Mouse (Mus musculus) kidney, adult 2 months (tissue): ENCODE results near the gene Sfr1.

Source experiments
- CTCF ChIP-seq: fragments of 200-500 bp; conservative IDR thresholded peaks from 2 replicates; pipeline ENCODE4 v1.5.1; 2011; ENCODE audit warnings: low read depth, mild to moderate bottlenecking, control low read depth, low read length, moderate library complexity, mixed read lengths; ENCODE audit not compliant: insufficient read depth, insufficient read length
- POLR2A ChIP-seq: fragments of 200-500 bp; IDR thresholded peaks from one replicate; pipeline ENCODE4 v1.6.1; 2011; ENCODE audit warnings: low read depth, low read length, control low read depth

GRCm38 (mm10) chr19:47716144-47716543 is 15.3 kb upstream of the Sfr1 start:
- TF ChIP-seq CTCF, result no peak
- no peak for TF ChIP-seq POLR2A
